Mouse (Mus musculus) thymus, postnatal 25 days (tissue): Measurements from ENCODE around the gene Ssr4.
"Not testable (repeated sequence)": the region's sequence is repeated elsewhere in the genome, so short reads cannot be mapped to it uniquely, and the experiment has no call there.

Source experiments
- DNase-seq: peaks from one replicate; pipeline ENCODE4 v3.0.0; 2022

Ssr4 gene

GRCm38 (mm10) chrX:73786364-73787224 lies at the start of gene Ssr4, which contains the start of gene Idh3g:
TSS of gene Ssr4 (plus strand) at chrX:73787028.
TSS of gene Idh3g (minus strand) at chrX:73786897.
- peak; percentile 93 for DNase-seq

- DNase-seq, result no peak
These were observed 48.7 kb upstream of the Ssr4 start for GRCm38 (mm10) chrX:73738155-73738554.

GRCm38 (mm10) chrX:73739151-73739550 lies 47.7 kb upstream of the Ssr4 start:
- no peak for DNase-seq

- not testable (repeated sequence) for DNase-seq
These were observed 47.0 kb upstream of the Ssr4 start for GRCm38 (mm10) chrX:73739841-73740240.

- no peak for DNase-seq
These were observed 41.9 kb upstream of the Ssr4 start for GRCm38 (mm10) chrX:73744774-73745481.

GRCm38 (mm10) chrX:73748977-73749376 lies 37.9 kb upstream of the Ssr4 start:
- DNase-seq, result no peak

- no peak for DNase-seq
These were observed 30.3 kb upstream of the Ssr4 start, which contains the start of gene Plxnb3 for GRCm38 (mm10) chrX:73756334-73757140. TSS of gene Plxnb3 (plus strand) at chrX:73757090.

- DNase-seq, result no peak
These were observed 28.1 kb upstream of the Ssr4 start for GRCm38 (mm10) chrX:73758611-73759290.

GRCm38 (mm10) chrX:73765311-73765710 lies 21.5 kb upstream of the Ssr4 start:
- no peak for DNase-seq

GRCm38 (mm10) chrX:73767267-73767666 lies 19.6 kb upstream of the Ssr4 start:
- peak; percentile 31 for DNase-seq

- no peak for DNase-seq
These were observed 12.6 kb upstream of the Ssr4 start, which contains the start of gene Srpk3 for GRCm38 (mm10) chrX:73774168-73774760. TSS of gene Srpk3 (plus strand) at chrX:73774405.

GRCm38 (mm10) chrX:73774802-73775483 lies 11.9 kb upstream of the Ssr4 start:
- no peak for DNase-seq

GRCm38 (mm10) chrX:73782227-73782626 lies 4.6 kb upstream of the Ssr4 start:
- no peak for DNase-seq

- DNase-seq, result no peak
These were observed 1.2 kb upstream of the Ssr4 start for GRCm38 (mm10) chrX:73785666-73786065.

- DNase-seq, result no peak
These were observed 364 bp downstream of the Ssr4 start for GRCm38 (mm10) chrX:73787225-73787558.

GRCm38 (mm10) chrX:73788501-73788900 lies 1.7 kb downstream of the Ssr4 start:
- no peak for DNase-seq

- DNase-seq, result no peak
These were observed 6.2 kb downstream of the Ssr4 start for GRCm38 (mm10) chrX:73793039-73793438.

- no peak for DNase-seq
These were observed 6.7 kb downstream of the Ssr4 start for GRCm38 (mm10) chrX:73793505-73793904.

- no peak for DNase-seq
These were observed 10.7 kb downstream of the Ssr4 start for GRCm38 (mm10) chrX:73797511-73797910.

- peak; percentile 79 for DNase-seq
These were observed 11.7 kb downstream of the Ssr4 start for GRCm38 (mm10) chrX:73798502-73798901.

GRCm38 (mm10) chrX:73805814-73806213 lies 19.0 kb downstream of the Ssr4 start:
- no peak for DNase-seq
